Mouse (Mus musculus) cortical plate, adult 2 months (tissue): Measurements from ENCODE around the gene Grhpr. TPM values are rescaled to one million over a fixed set of nuclear protein-coding genes. Genes with fewer than 3 reads are reported as not detected.
"Not testable (repeated sequence)": the region's sequence is repeated elsewhere in the genome, so short reads cannot be mapped to it uniquely, and the experiment has no call there.

Experiments used
- H3K27ac ChIP-seq: fragments of 200-500 bp; 2 replicates; pipeline ENCODE4 v1.5.1; 2012; ENCODE audit warnings: low read length, control low read depth, inconsistent platforms; ENCODE audit not compliant: insufficient read depth
- H3K4me1 ChIP-seq: fragments of 200-500 bp; 2 replicates; pipeline ENCODE4 v1.6.1; 2011; ENCODE audit warnings: low read length; ENCODE audit not compliant: control insufficient read depth, insufficient read depth
- H3K4me3 ChIP-seq: fragments of 200-500 bp; 2 replicates; pipeline ENCODE4 v1.5.1; 2011; ENCODE audit warnings: mild to moderate bottlenecking, low read length, control low read depth; ENCODE audit not compliant: insufficient read depth
- CTCF ChIP-seq: fragments of 200-500 bp; IDR thresholded peaks from 2 replicates; pipeline ENCODE4 v1.5.1; 2011; ENCODE audit warnings: mild to moderate bottlenecking, control low read depth, low read length; ENCODE audit not compliant: insufficient read depth; ENCODE audit errors: extremely low read depth
- POLR2A ChIP-seq: fragments of 200-500 bp; IDR thresholded peaks from 2 replicates; pipeline ENCODE4 v1.6.1; 2011; ENCODE audit warnings: mild to moderate bottlenecking, low read length, control low read depth; ENCODE audit not compliant: insufficient read depth; ENCODE audit errors: extremely low read depth
- polyA plus RNA-seq: library from polyadenylated mRNA; depleted of rRNA; stranded (reverse); fragments of >200 nt; gene quantifications from 2 replicates; pipeline ENCODE4 v1.2.3, GENCODE M21; 2012; rRNA removed

Gene Grhpr
- polyA plus RNA-seq, 1 experiment = 48.2 TPM

- TF ChIP-seq CTCF (no peak), POLR2A (no peak)
Observed at GRCm38 (mm10) chr4:45037455-45038410, 56.5 kb downstream of the Grhpr start.

DNA sequence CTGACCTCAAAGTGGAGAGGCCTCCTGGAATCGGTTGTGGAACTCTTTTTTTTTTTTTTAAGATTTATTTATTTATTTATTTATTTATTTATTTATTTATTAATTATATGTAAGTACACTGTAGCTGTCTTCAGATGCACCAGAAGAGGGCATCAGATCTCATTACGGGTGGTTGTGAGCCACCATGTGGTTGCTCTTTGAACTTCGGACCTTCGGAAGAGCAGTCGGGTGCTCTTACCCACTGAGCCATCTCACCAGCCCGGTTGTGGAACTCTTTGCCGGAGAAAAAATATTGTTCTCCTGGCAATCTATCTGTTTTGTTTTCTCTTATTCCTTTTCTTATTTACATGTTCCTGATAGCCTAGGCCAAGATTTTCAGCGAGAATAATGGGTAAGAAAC, 57.7 kb downstream of the Grhpr start:
- not testable (repeated sequence) for H3K4me1 ChIP-seq, H3K27ac ChIP-seq, H3K4me3 ChIP-seq

More at GRCm38 (mm10) chr4:45037455-45038410, 56.5 kb downstream of the Grhpr start:
- Histone ChIP-seq H3K4me1 (no peaks in the 10 kb centered on the region), H3K4me3 (no peak overlapping the region), H3K27ac (no peak overlapping the region)

DNA sequence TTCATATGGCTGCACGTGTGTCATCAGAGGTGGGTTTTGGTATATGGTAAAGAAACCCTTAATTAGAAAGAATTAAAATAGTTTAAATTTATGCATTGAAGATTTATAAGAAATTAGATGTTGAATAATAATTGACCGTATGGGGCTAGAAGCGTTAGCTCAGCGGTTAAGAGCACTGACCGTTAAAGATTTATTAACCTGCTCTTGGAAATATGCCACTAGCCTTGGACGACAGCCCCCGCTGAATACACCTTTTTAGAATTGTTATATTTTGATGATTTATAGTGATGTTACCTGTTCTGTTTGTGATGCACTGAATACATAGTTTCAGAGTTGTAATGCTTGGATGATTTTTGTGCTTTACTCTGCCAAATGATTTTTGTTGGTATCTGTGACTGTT, 58.4 kb downstream of the Grhpr start:
- H3K4me3 ChIP-seq, H3K27ac ChIP-seq, H3K4me1 ChIP-seq: not testable (repeated sequence)

Other genes starting within 250 kb of the Grhpr start
- gene Zcchc7, start 225.5 kb upstream of the Grhpr start, polyA plus RNA-seq = 67.0 and 70.1 TPM in 2 replicates
- 7.7 and 8.2 TPM in 2 replicates for gene Zbtb5, start 31.0 kb downstream of the Grhpr start, polyA plus RNA-seq
- 11.4 and 12.4 TPM in 2 replicates for gene Polr1e, start 37.2 kb downstream of the Grhpr start, polyA plus RNA-seq
- 27.3 and 28.1 TPM in 2 replicates for gene Fbxo10, start 103.2 kb downstream of the Grhpr start, polyA plus RNA-seq
- gene Tomm5, start 126.7 kb downstream of the Grhpr start, polyA plus RNA-seq = 126 and 132 TPM in 2 replicates
- gene Frmpd1, start 203.5 kb downstream of the Grhpr start, polyA plus RNA-seq = 6.7 and 7.6 TPM in 2 replicates